Mouse (Mus musculus) adrenal gland, postnatal 25 days (tissue): Measurements from ENCODE around the gene Ryr1. TPM values are rescaled to one million over a fixed set of nuclear protein-coding genes. Genes with fewer than 3 reads are reported as not detected.
"Not testable (repeated sequence)": the region's sequence is repeated elsewhere in the genome, so short reads cannot be mapped to it uniquely, and the experiment has no call there.

Source experiments
- DNase-seq: peaks from one replicate; pipeline ENCODE4 v3.0.0; 2021; ENCODE audit warnings: mixed read lengths
- total RNA-seq: library from RNA; stranded (reverse); gene quantifications from 2 replicates; pipeline ENCODE4 v1.2.3, GENCODE M21; 2021

The Ryr1 gene
- total RNA-seq, 1 experiment from 2014 or later: 0.18 TPM

GRCm38 (mm10) chr7:29079419-29079950 is 45.5 kb downstream of the Ryr1 start:
- no peak for DNase-seq

- DNase-seq: no peak
Observed at GRCm38 (mm10) chr7:29076977-29077376, 48.0 kb downstream of the Ryr1 start.

GRCm38 (mm10) chr7:29075208-29075607 is 49.8 kb downstream of the Ryr1 start:
- no peak for DNase-seq

- no peak for DNase-seq
Observed at GRCm38 (mm10) chr7:29072689-29073088, 52.3 kb downstream of the Ryr1 start.

- DNase-seq: no peak
Observed at GRCm38 (mm10) chr7:29071169-29071891, 53.6 kb downstream of the Ryr1 start.

GRCm38 (mm10) chr7:29070364-29071168 is 54.4 kb downstream of the Ryr1 start:
- no peak for DNase-seq

- DNase-seq: no peak
Observed at GRCm38 (mm10) chr7:29067758-29068157, 57.2 kb downstream of the Ryr1 start.

- not testable (repeated sequence) for DNase-seq
Observed at GRCm38 (mm10) chr7:29063476-29063875, 61.5 kb downstream of the Ryr1 start.

- DNase-seq: no peak
Observed at GRCm38 (mm10) chr7:29061522-29062037, 63.4 kb downstream of the Ryr1 start.

GRCm38 (mm10) chr7:29059445-29059844 is 65.5 kb downstream of the Ryr1 start:
- no peak for DNase-seq

GRCm38 (mm10) chr7:29052821-29053220 is 72.2 kb downstream of the Ryr1 start:
- DNase-seq: no peak

- DNase-seq: no peak
Observed at GRCm38 (mm10) chr7:29050797-29051196, 74.2 kb downstream of the Ryr1 start.

GRCm38 (mm10) chr7:29048615-29049014 is 76.4 kb downstream of the Ryr1 start:
- no peak for DNase-seq

GRCm38 (mm10) chr7:29048070-29048469 is 76.9 kb downstream of the Ryr1 start:
- DNase-seq: no peak

- DNase-seq: no peak
Observed at GRCm38 (mm10) chr7:29046533-29046932, 78.4 kb downstream of the Ryr1 start.

GRCm38 (mm10) chr7:29044302-29044701 is 80.7 kb downstream of the Ryr1 start:
- no peak for DNase-seq

- DNase-seq: no peak
Observed at GRCm38 (mm10) chr7:29043674-29044057, 81.3 kb downstream of the Ryr1 start.

GRCm38 (mm10) chr7:29043016-29043673 is 81.8 kb downstream of the Ryr1 start:
- peak; percentile 69 for DNase-seq

GRCm38 (mm10) chr7:29041194-29041593 is 83.8 kb downstream of the Ryr1 start:
- no peak for DNase-seq

GRCm38 (mm10) chr7:29039985-29040661 is 84.9 kb downstream of the Ryr1 start:
- no peak for DNase-seq

- peak; percentile 72 for DNase-seq
Observed at GRCm38 (mm10) chr7:29039604-29039984, 85.4 kb downstream of the Ryr1 start.

GRCm38 (mm10) chr7:29037261-29037660 is 87.7 kb downstream of the Ryr1 start:
- DNase-seq: no peak
